Mouse (Mus musculus) brown adipose tissue, adult 24 weeks (tissue): ENCODE results near the gene Rcn3. TPM values are rescaled to one million over a fixed set of nuclear protein-coding genes. Genes with fewer than 3 reads are reported as not detected.
"Not testable (repeated sequence)": the region's sequence is repeated elsewhere in the genome, so short reads cannot be mapped to it uniquely, and the experiment has no call there.

Source experiments
- H3K27ac ChIP-seq: fragments of 200-500 bp; replicated peaks from 2 replicates; pipeline ENCODE4 v1.5.1; 2012; ENCODE audit warnings: low read depth, mild to moderate bottlenecking, low read length
- H3K4me1 ChIP-seq: fragments of 200-500 bp; 2 replicates; pipeline ENCODE4 v1.6.1; 2012; ENCODE audit warnings: low read length, mixed read lengths; ENCODE audit not compliant: control insufficient read depth, insufficient read depth, insufficient read length
- H3K4me3 ChIP-seq: fragments of 200-500 bp; 2 replicates; pipeline ENCODE4 v1.5.1; 2012; ENCODE audit warnings: low read depth, mild to moderate bottlenecking, low read length, moderate library complexity; ENCODE audit not compliant: insufficient read depth
- polyA plus RNA-seq: library from polyadenylated mRNA; stranded (reverse); fragments of >200 nt; gene quantifications from 2 replicates; pipeline ENCODE4 v1.2.4, GENCODE M21; 2012; ENCODE audit not compliant: missing spikeins, insufficient read depth, insufficient read length

Rcn3 gene
- polyA plus RNA-seq, 1 experiment: 12.7 TPM

DNA sequence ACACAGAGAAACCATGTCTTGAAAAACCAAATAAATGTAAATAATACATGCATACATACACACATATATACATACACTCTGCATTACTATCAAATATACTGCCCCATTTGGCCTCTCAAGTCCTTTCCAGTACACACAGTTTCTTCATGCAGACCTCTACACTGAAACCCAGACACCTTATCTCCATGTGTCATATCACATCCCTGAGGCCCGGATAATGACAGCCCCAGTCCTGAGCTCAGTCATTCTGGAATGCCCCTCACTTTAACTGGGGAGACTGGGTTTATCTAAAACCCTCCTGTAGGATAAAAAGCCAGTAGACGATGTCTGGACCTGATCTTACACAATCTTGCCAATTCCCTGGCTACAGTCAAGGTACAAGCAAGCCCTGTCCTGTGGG, 21.5 kb upstream of the Rcn3 start:
- Histone ChIP-seq H3K4me1 (no peaks in the 10 kb centered on the region), H3K4me3 (no peak overlapping the region), H3K27ac (no peak overlapping the region)

GRCm38 (mm10) chr7:45112529-45112928, 20.5 kb upstream of the Rcn3 start:
- Histone ChIP-seq H3K4me1 (no peaks in the 10 kb centered on the region), H3K27ac (no peak overlapping the region), H3K4me3 (no peak overlapping the region)

GRCm38 (mm10) chr7:45111940-45112339, 19.9 kb upstream of the Rcn3 start:
- Histone ChIP-seq H3K4me3 (no peak overlapping the region), H3K27ac (no peak overlapping the region), H3K4me1 (no peaks in the 10 kb centered on the region)

- not testable (repeated sequence) for H3K4me1 ChIP-seq, H3K27ac ChIP-seq, H3K4me3 ChIP-seq
These were observed 18.1 kb upstream of the Rcn3 start for GRCm38 (mm10) chr7:45110089-45110488.

GRCm38 (mm10) chr7:45107052-45107645, 15.1 kb upstream of the Rcn3 start:
- H3K27ac ChIP-seq: no peak overlapping the region
- H3K4me3 ChIP-seq: no peak overlapping the region
- H3K4me1 ChIP-seq: peaks cover 9% of the 10 kb centered on the region

DNA sequence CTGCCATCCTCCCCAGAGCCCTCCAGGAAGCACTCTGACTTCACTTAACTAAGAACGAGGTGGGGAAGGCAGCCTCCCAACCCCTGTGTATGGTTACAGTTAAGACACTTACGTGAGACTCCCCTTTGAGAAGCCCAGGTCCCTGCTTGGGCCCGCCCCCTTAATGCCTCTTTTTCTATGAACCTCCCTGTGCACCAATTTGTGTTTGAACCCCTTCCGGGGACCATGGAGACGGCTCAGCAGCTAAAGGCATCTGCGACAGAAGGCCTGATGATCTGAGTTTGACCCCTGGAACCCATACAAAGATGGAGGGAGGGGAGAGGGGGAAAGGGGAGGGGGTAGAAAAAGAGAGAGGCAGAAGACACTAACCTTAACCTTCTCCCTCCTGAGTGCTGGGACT, 14.4 kb upstream of the Rcn3 start:
- Histone ChIP-seq H3K4me1 (peaks cover 16% of the 10 kb centered on the region), H3K4me3 (no peak overlapping the region), H3K27ac (no peak overlapping the region)

DNA sequence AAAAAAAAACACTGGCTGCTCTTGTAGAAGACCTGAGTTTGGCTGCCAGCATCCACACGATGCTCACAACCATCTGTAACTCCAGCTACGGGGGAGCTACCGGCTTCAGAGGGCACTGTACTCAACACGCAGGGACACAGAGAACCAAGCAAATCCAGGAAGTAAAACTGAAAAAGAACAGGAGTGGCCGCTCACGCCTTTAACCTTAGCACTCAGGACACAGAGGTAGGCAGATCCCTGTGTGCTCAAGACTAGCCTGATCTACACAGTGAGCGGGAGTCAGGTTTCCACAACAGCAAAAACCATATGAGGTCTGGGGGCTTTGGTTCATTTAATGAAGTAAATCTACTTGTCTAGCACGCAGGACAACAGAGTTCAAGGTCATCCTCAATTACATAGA, 13.5 kb upstream of the Rcn3 start:
- H3K4me1 ChIP-seq: peaks cover 22% of the 10 kb centered on the region
- H3K4me3 ChIP-seq: no peak overlapping the region
- no peak overlapping the region for H3K27ac ChIP-seq

DNA sequence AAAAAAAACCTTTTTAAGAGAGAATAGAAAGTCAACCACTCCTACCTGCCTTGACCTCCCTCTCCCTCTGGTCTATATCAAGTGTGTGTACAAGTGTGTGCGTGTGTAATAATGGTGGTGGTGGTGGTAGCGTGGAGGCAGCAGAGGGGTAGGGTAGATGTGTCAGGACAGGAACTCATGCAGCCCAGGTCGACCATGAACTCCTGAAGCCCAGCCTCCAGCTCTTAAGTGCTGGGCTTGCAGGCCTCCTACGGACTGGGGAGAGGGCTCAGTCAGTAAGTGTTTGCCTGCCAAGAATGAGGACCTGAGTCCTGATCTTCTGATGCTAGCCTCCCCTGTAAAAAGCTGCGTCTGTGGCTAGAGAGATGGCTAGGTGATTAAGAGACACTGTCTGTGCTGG, 12.9 kb upstream of the Rcn3 start:
- Histone ChIP-seq H3K4me3 (no peak overlapping the region), H3K27ac (no peak overlapping the region), H3K4me1 (peaks cover 24% of the 10 kb centered on the region)

GRCm38 (mm10) chr7:45103652-45104180, 11.7 kb upstream of the Rcn3 start, which contains the start of gene Fcgrt:
Gene Fcgrt, minus strand, starts transcription at chr7:45103851.
- H3K27ac ChIP-seq: peak within 1 kb of the TSS; percentile 89
- H3K4me1 ChIP-seq: peaks cover 29% of the 10 kb centered on the region

GRCm38 (mm10) chr7:45102940-45103585, 11.0 kb upstream of the Rcn3 start:
- Histone ChIP-seq H3K4me1 (peaks cover 35% of the 10 kb centered on the region), H3K27ac (peak overlapping the region; percentile 89), H3K4me3 (peak overlapping the region; percentile 76)

More at GRCm38 (mm10) chr7:45103652-45104180, 11.7 kb upstream of the Rcn3 start, which contains the start of gene Fcgrt:
- peak within 1 kb of the TSS; percentile 76 for H3K4me3 ChIP-seq

DNA sequence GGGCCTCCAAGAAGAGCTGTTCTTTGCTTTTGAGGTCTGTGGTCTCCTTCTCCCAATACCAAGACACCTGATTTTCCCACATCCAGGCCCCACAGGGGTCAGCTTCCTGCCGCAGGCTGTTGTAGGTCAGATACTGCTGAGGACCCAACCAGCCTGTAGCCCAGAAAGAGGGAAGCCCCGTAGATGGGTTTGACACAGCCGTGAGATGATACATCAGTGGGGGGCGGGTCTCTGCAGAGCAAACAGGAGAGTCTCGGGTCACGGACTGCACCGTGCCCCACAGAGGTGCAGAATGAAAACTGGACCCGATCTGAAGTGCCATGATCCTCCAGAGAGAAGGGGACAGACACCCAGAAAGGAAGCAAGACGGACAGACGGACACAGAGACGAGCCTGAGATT, 10.4 kb upstream of the Rcn3 start:
- Histone ChIP-seq H3K4me3 (peak overlapping the region; percentile 76), H3K27ac (peak overlapping the region; percentile 89), H3K4me1 (peaks cover 42% of the 10 kb centered on the region)

- H3K27ac ChIP-seq: peak overlapping the region; percentile 86
- peak overlapping the region; percentile 38 for H3K4me3 ChIP-seq
- H3K4me1 ChIP-seq: peaks cover 43% of the 10 kb centered on the region
These were observed 8.0 kb upstream of the Rcn3 start for GRCm38 (mm10) chr7:45100046-45100445.

DNA sequence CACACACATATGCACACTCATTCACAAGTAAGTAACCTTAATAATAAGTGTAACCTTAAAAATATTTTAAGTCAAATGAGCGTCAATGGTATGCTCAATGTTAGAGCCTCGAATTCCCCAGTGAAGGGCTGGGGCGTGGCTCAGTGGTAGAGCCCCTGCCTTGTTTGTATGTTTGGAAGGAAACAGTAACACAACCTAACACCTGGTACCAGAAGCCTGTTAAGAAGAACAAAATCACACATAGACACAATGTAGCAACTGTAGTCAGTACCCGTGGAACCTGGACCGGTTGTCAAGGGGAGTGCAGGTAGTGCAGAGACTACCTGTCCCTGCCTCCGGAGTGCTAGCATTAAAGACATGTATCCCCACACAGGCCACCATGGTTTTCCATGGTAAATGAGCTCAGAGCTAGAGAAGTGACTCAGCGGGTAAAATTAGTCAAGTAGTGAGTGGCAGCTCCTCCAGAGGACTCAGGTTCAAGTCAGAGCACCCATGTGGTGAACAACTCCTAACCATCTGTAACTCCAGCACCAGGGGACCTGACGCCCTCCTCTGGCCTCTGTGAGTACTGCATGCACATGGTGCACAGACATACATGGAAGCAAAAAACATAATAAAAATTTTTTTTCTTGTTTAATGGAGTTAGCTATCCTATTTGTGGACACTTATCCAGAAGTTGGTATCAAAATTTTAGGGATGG, 6.7 kb upstream of the Rcn3 start:
- H3K27ac ChIP-seq: peak overlapping the region; percentile 45
- no peak overlapping the region for H3K4me3 ChIP-seq
- peaks cover 39% of the 10 kb centered on the region for H3K4me1 ChIP-seq

DNA sequence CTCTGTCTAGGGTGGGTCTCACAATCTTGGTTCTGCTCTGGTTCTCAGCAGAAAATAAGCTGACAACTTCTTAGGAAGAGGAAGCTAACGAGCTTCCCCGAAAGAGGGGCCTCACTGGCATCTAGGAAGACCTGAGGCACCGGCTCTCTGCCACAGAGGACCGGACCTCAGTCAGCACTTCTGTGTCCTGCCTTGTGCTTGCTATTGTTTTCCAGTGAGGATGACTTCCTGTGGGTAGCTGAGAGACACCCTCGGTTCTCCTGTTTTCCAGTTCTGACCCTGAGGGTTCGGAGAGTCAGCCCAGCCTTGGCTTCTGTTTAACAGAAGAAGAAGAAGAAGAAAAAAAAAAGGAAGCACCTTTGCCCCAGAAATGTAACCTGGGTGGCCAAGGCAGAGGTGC, 5.5 kb upstream of the Rcn3 start:
- Histone ChIP-seq H3K4me3 (no peak overlapping the region), H3K4me1 (peaks cover 37% of the 10 kb centered on the region), H3K27ac (peak overlapping the region; percentile 68)

DNA sequence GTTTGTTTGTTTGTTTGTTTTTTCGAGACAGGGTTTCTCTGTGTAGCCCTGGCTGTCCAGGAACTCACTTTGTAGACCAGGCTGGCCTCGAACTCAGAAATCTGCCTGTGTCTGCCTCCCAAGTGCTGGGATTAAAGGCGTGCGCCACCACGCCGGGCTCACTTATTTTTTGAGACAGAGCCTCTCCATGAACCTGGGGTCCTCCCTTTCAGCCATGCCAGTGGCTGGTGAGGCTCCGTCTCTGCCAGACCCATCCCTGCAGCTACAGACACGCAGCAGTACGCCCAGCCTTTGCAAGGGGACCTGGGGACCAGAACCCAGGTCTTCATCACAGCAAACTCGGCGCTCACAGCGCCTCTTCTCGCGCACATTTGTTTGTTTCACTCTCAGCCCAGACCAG, 3.9 kb upstream of the Rcn3 start:
- peaks cover 30% of the 10 kb centered on the region for H3K4me1 ChIP-seq
- not testable (repeated sequence) for H3K27ac ChIP-seq

More for the DNA sequence above, 3.9 kb upstream of the Rcn3 start:
- not testable (repeated sequence) for H3K4me3 ChIP-seq
